Mouse (Mus musculus): ENCODE results near the gene Gm49361.
A peak's percentile ranks its signal among the peaks of the same experiment; 100 is the strongest.
"Not testable (repeated sequence)": the region's sequence is repeated elsewhere in the genome, so short reads cannot be mapped to it uniquely, and the experiment has no call there.

Gm49361 gene

GRCm38 (mm10) chr14:57691316-57691715, 54.6 kb downstream of the Gm49361 start:
- DNase-seq (ENCODE audit: low read depth, low spot score) = no peak

- DNase-seq (ENCODE audit: low read depth, low spot score) = no peak
Measured at GRCm38 (mm10) chr14:57690681-57691080, 55.2 kb downstream of the Gm49361 start.

GRCm38 (mm10) chr14:57688066-57688465, 57.8 kb downstream of the Gm49361 start:
- not testable (repeated sequence) for DNase-seq (ENCODE audit: low read depth, low spot score)

- DNase-seq (ENCODE audit: low read depth, low spot score) = no peak
Measured at GRCm38 (mm10) chr14:57687441-57687840, 58.5 kb downstream of the Gm49361 start.

- DNase-seq (ENCODE audit: low read depth, low spot score) = no peak
Measured at GRCm38 (mm10) chr14:57686647-57687046, 59.3 kb downstream of the Gm49361 start.

- DNase-seq (ENCODE audit: low read depth, low spot score) = peak; percentile 70
Measured at GRCm38 (mm10) chr14:57684579-57684978, 61.3 kb downstream of the Gm49361 start.

DNA sequence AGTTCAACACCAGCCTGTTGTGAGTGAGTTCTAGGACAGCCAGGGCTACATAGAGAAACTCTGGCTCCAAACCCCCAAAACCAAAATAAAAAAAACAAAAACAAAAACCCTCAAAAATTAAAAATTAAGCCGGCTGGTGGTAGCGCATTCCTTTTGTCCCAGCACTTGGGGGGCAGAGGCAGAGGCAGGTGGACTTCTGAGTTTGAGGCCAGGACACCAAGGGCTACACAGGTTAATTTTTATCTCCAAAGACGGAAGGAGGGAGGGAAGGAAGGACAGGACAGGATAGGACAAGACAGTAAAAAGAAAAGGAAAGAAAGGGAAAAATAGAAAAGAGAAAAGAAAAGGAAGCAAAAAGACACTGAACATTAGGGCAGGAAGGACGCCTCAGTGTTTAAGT, 63.2 kb downstream of the Gm49361 start:
- DNase-seq (ENCODE audit: low read depth, low spot score) = no peak

DNA sequence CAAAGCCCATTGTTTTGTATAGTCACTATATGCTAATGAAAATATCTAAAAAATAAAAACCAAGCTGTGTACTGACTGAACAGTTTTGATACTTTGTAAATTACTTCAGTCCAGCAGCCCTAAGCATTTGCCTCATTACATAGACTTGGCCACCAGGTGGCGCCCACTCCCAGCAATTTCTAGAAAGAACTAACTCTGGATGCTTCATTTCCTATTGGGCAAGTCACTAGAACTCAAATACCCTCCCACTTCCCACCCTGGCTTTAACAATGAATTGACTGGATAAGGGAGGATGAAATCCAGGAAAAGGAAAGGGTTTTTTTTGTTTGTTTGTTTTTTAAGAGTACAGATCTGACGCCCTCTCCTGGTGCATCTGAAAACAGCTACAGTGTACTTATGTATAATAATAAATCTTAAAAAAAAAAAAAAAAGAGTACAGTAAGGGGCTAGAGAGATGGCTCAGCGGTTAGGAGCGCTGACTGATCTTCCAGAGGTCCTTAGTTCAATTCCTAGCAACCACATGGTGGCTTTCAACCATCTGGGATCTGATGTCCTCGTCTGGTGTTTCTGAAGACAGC, 65.9 kb downstream of the Gm49361 start:
- DNase-seq (ENCODE audit: low read depth, low spot score) = peak; percentile 91

DNA sequence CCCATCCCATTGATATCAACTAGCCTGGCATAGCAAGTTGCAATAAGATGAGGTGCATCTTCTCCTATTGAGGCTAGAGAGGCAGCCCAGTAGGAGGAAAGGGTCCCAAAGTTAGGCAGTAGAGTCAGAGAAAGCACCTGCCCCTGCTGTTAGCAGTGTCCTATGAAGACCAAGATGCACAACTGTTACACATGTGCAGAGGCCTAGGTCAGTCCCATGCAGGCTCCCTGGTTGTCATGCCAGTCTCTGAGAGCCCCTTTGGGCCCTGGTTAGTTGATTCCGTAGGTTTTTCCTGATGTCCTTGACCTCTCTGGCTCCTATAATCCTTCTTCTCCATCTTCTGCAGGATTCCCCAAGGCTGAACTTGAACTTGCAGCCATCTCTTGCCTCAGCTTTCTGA, 66.4 kb downstream of the Gm49361 start:
- no peak for DNase-seq (ENCODE audit: low read depth, low spot score)

DNA sequence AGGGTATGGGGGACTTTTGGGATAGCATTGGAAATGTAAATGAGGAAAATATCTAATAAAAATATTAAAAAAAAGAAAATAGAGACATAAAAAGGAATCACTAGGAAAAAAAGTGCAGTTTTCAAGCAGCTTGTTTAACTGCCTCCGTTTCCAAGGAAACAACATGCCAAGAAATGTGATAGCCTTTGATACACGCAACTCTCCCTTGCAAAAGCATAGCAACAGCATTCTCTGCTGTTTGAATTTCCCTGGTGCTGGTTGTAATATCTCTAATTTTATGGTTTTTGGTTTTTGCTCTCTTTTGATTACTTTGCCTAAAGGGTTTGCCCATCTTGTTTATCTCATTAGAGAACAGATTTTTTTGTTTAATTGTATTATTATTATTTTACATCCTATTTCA, 70.4 kb downstream of the Gm49361 start:
- DNase-seq (ENCODE audit: low read depth, low spot score) = no peak

DNA sequence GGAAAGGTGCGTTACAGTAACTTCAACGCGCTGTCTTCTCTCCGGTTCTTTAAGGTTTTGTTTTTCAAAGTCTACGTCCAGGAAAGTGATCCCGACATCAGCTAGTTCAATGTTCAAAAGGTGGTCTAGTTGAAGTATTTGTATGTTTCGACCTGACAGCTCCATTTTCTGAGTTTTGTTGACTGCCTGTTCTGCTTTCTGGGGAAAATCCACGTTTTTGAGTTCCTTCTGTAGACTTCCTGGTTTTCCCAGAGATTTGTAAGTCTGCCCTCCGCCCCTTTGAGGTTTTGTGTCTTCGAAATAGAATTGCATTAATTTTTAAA, 80.3 kb downstream of the Gm49361 start:
- DNase-seq (ENCODE audit: low read depth, low spot score) = no peak

DNA sequence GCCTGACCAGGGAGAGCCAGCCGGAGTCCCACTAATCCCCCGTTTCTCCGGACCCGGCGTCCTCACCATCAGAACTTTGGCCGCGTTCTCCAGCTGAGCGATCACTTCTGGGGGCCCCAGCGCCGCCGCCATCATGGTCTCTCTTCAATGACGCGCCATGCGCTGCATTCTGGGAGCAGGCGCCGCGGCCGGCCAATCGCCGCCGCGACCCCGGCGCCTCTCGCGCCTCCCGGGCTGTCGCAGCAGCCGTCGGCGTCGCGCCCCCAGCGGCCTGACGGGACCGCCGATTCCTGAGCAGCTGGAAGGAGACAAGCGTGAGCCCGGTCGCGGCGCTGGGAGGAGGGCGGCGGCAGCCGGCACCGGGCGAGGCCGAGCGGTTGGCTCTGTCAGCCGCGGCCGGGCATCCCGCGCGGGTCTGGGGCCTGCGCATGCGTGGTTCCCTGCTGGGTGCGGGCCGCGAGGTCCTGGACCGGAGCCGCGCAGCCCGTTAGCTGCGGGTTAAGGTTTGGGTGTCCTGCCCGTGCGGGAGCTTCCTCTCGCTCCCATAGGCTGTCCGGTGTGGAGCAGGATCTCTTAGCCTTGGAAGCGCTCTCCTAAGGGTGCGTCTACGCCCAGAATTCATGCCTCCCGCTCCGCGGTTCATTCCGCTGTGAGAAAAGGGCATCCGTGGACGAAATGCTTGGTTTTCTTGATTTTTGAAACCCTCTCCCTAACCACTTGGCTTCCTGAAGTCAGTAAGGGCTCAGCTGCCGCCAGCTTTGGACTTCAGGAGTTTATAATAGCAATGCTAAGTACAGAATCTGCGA, 80.9 kb downstream of the Gm49361 start, which contains the start of gene Xpo4:
Gene Xpo4 (minus strand): TSS at position 609 of the 806 bp plus-strand sequence.
- DNase-seq (ENCODE audit: low read depth, low spot score) = peak; percentile 78

GRCm38 (mm10) chr14:57664311-57664821, 81.5 kb downstream of the Gm49361 start:
- peak; percentile 66 for DNase-seq (ENCODE audit: low read depth, low spot score)

- DNase-seq (ENCODE audit: low read depth, low spot score) = no peak
Measured at GRCm38 (mm10) chr14:57663630-57664029, 82.3 kb downstream of the Gm49361 start.

DNA sequence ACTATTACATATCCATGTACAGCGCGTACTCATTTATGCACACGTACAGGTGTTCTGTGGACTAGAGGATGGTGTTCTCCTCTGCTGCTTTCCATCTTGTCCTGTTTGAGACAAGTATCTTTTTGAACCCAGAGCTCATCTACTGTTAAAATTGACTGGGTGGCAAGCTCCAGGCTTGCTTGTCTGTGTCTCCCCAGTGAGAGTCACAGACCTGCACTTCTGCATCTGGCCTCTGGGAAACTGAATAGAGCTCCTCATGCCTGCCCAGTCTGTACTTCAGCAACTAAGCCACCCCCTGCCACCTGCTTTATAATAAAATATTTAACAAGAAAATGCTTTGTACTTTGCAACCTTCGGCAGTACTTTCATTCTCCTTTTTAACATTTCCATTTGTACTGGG, 87.6 kb downstream of the Gm49361 start:
- DNase-seq (ENCODE audit: low read depth, low spot score) = peak; percentile 67

DNA sequence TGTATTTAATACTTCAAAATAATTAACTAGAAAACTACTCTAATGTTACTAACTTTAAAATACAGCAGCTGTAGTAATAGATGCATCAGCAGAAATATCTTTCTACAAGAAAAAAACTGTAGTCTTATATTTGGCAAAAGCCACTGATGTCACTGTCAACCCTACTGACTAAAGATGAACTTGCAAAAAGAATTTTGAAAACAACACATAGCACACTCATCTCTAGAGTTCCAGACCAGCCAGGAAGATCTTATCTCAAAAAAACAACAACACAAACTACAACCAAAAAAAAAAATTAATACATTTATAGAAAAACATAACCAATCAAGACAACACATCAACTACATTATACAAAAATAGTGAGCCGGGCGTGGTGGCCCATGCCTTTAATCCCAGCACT, 88.4 kb downstream of the Gm49361 start:
- DNase-seq (ENCODE audit: low read depth, low spot score) = no peak

DNA sequence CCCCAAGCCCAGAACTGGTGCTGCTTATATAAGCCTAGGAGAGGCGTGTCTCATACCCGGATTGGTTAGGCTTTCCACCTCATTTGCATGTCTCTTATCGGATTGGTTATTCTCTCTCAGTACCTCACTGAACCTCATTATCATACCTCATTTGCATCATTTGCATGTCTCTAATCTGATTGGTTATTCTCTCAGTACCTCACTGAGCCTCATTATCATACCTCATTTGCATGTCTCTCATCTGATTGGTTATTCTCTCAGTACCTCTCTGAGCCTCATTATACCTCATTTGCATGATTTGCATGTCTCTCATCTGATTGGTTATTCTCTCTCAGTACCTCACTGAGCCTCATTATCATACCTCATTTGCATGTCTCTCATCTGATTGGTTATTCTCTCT, 89.4 kb downstream of the Gm49361 start:
- DNase-seq (ENCODE audit: low read depth, low spot score) = peak; percentile 92

DNA sequence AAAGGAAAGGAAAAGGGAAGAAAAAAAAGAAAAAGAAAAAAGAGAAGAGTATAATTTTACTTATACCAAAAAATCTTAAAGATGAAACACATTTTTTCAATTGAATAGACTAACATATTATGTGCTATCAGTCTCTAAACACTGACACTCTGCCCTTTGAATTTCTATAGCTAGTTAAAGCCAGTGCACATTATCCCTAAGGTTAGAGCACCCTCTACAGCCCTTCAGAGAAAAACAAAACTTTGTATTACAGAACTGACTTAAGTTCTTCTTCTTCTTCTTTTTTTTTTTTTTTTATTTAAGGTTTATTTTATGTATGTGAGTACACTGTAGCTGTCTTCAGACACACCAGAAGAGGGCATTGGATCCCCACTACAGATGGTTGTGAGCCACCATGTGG, 96.4 kb downstream of the Gm49361 start:
- no peak for DNase-seq (ENCODE audit: low read depth, low spot score)

DNA sequence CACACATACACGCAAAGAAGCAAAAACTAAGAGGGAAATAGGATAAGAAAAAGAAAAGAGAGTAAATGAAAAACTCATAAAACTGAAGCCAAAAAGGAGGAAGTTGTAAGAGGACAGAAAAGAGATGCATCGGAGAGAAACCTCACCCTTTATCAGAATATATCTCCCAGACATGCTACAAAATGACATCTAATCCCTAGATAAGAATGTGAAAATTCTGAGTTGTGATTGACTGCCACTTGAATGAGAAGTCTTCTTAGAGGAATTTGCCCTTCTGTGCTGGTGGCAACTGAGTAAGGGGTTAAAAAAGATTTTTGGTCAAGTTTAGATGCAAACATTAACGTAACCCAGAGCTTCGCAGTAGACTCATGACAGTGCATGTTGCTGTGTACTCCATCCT, 99.7 kb downstream of the Gm49361 start:
- DNase-seq (ENCODE audit: low read depth, low spot score) = no peak

GRCm38 (mm10) chr14:57639153-57639552, 106.8 kb downstream of the Gm49361 start:
- no peak for DNase-seq (ENCODE audit: low read depth, low spot score)

- DNase-seq (ENCODE audit: low read depth, low spot score) = no peak
Measured at GRCm38 (mm10) chr14:57634141-57634540, 111.8 kb downstream of the Gm49361 start.

- no peak for DNase-seq (ENCODE audit: low read depth, low spot score)
Measured at GRCm38 (mm10) chr14:57629595-57629994, 116.3 kb downstream of the Gm49361 start.

DNA sequence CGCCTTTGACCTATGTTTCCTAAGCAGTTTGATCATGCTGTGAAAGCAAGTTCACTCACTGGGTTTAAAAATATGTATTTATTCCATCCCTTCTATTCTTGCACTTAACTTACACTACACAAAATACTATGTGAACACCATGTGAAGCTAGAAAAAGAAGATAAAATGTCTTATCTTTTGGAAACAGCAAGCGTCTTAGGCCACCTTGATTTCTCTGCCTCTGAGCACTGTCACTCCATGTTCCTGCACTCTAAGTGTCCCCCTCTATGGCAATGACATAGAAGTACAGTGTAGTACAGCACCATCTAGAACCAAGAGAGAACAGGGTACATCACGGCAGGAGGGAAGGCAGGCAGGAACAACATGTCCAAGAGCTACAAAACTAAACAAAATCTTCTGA, 123.0 kb downstream of the Gm49361 start:
- no peak for DNase-seq (ENCODE audit: low read depth, low spot score)

Data from R1 (cell line).